Mouse (Mus musculus) testis, adult 2 months (tissue): ENCODE measurements at regions not wholly inside any gene's neighbourhood (a gene's known extent, or its start where the extent isn't known, plus 50 kb on each side); places are given as distances from the start of the nearest gene placed in this dataset.

ENCODE experiments used
- CTCF ChIP-seq: fragments of 200-500 bp; IDR thresholded peaks from 2 replicates; pipeline ENCODE4 v1.5.1; 2012; ENCODE audit warnings: low read depth, mild to moderate bottlenecking, inconsistent platforms, low read length, moderate library complexity; ENCODE audit not compliant: control insufficient read depth, insufficient read depth, insufficient replicate concordance
- POLR2A ChIP-seq: fragments of 200-500 bp; IDR thresholded peaks from 2 replicates; pipeline ENCODE4 v1.6.1; 2012; ENCODE audit warnings: low read depth, mild to moderate bottlenecking, inconsistent platforms, low read length, moderate library complexity; ENCODE audit not compliant: control insufficient read depth

GRCm38 (mm10) chr14:58662601-58663000, 480.1 kb downstream of the 1700129C05Rik start:
- TF ChIP-seq CTCF (no peak), POLR2A (no peak)
